Mouse (Mus musculus): ENCODE data around the gene Nsrp1.

Gene Nsrp1

DNA sequence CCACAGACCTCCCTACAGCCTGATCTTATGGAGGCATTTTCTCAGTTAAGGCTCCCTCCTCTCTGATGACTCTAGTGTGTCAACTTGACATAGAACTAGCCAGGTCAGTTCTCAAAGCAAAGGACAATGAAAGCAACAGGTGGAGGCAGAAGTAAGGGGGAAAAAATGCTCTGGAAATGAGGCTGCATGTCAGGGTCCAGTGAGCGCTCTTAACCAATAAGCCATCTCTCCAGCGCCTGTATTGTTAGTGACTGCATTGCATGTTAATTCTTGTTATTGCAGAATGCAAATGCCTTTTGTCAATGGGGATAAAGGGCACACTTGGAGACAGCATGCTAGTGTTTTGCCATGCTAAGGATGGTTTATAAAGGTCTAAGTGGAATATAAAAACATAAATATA lies 35.4 kb downstream of the Nsrp1 start:
- DNase-seq (ENCODE audit: low read depth, low spot score): no peak

DNA sequence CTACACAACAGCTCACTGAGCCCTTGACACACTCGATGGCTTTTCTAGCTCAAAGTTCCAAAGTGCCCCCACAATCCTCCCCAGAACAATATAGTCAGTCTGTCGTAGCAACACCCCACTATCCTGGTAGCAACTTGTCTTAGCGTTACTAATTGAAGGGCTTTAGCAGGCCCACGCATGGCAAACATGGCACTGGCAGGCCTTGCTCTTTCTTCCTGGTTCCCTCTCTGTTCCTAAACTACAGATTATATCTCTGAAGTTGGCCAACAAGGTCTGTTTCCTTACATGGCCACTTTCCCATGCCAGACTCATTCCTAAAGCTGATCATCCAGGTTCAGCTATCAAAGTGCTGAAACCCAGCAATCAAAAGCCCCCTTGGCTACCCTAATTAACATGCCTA lies 36.3 kb downstream of the Nsrp1 start:
- DNase-seq (ENCODE audit: low read depth, low spot score): no peak

DNA sequence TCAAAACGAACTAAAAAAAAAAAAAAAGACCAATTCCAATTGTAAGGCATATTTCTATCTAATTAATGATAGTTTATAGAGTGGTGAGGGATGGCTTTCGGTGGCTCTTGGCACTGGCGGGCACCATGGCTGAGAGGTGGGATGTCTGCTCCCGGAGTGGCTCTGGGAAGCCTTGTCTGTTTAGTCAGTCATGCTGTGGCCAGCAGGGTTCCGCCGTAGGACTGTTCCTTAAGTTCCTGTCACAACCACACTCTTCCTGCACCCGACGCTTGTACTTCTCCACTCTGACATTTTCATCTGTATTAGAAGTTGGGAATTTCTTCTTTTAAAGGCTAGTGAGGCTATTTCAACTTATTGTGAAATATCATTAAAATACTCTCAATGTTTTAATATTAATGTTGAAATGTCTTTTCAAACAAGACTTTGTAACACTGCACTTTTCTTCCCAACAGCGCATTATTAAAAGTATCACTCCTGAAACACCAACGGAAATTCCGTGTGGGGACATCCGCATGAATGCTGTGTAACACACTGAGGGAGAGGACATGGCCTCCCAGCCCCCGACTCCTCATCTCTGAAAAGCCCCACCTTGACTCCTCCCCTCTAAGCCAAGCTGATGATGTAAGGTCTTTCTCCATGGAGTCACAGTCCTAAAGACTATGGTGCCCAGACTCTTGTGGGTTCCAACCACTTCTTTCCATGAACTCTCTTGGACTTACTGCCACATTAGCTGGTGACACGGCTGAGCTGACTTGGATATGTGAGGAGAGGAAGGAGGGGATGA lies 46.9 kb downstream of the Nsrp1 start:
- no peak for DNase-seq (ENCODE audit: low read depth, low spot score)

DNA sequence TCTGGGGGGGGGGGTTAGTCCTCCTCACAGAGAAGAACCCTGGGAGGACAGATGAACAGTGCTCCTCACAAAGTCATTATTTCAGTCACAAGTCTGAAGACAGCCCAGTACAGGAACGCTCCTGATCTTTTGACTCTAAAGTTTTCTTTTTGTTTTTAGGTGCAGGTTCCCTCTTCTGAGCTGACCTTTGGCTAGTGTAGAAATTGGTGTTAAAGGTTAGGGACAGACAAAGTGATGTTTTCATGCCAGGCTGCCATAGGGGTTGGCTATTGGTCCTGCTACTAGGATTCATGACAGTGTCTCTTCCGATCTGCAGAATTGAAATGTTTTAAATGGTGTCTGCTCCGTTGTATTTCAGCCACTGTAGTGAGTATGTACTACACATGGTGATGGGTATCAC lies 50.1 kb downstream of the Nsrp1 start:
- DNase-seq (ENCODE audit: low read depth, low spot score): no peak

DNA sequence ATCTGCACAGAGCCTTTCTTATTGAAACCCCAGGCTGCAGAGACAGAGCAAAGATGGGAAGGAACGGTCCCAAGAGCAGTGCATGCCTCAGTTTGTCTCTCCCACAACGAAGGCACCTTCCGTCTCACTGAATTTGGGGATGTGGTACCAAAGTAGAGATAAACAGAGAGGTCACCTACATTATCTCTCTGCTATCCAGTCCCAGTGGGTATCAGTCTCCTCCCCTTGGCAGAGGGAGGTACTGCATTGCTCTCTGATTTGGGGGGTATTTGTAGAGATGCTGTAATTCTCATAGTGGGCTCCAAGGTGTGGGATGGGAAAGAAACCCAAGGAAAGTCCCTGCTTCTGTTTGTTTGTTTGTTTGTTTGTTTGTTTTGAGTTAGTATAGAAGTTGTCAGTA lies 51.7 kb downstream of the Nsrp1 start:
- DNase-seq (ENCODE audit: low read depth, low spot score): no peak

DNA sequence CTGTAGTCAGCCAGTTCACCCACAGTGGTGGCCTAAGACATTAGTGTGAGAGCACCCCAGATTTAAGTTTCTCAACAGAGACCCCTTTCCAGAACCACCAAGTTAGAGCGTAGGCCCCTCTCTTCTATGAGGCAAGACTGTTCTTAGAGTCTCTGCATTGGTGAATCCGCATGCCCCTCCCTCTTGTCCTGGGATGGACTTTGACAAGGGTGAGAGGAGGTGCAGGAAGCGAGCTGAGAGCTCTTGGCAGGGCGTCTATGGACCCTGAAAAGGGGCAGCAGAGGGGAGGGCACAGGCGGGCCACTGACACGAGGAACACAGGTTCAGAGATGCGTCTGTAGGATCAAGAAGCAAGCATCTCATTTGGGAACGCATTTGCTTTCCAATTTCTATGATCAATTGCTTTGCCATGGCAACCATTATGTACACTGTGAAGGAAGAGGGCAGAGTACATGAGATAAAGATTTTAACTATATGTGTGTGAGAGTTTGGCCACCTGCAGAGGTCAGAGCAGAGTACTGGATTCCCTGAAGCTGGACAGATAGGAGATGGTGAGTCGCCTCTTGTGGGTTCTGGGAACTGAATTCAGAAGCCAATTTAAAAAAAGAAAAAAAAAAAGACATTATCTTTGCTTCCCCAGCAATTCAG lies 56.4 kb downstream of the Nsrp1 start:
- no peak for DNase-seq (ENCODE audit: low read depth, low spot score)

DNA sequence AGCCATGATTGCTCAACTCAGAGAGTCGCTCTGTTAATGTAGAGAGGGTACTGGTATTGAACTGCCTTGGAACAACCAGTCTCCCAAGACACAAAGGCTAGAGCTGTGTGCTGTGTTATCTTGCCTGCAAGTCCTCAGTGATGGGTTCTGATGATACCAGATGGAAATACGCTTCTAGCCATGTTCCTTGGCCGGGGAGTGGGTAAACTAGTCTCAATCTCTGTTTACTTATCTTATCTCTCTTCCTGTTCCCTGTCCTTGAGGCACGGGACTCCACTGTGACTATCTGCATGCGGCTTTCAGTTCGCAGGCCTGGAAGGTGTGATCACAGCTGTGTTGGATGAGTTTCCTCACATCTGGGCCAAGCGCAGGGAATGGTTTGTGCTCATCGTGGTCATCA lies 58.7 kb downstream of the Nsrp1 start:
- DNase-seq (ENCODE audit: low read depth, low spot score): no peak

DNA sequence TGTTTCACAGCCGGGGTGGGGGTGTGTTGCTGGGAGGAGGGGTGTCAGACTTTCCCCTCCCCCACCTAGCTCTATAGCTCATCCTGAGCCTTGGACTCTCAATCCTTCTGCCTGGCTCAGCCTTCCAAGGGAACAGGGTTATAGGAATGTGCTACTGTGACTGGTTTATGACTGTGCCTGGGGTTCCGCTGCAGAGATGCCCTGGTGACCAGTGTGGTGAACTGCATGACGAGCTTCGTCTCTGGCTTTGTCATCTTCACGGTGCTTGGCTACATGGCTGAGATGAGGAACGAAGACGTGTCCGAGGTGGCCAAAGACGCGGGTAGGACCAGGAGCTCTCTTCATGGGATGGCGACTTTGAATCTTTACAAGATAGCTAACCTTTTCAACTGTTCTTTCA lies 60.2 kb downstream of the Nsrp1 start:
- no peak for DNase-seq (ENCODE audit: low read depth, low spot score)

DNA sequence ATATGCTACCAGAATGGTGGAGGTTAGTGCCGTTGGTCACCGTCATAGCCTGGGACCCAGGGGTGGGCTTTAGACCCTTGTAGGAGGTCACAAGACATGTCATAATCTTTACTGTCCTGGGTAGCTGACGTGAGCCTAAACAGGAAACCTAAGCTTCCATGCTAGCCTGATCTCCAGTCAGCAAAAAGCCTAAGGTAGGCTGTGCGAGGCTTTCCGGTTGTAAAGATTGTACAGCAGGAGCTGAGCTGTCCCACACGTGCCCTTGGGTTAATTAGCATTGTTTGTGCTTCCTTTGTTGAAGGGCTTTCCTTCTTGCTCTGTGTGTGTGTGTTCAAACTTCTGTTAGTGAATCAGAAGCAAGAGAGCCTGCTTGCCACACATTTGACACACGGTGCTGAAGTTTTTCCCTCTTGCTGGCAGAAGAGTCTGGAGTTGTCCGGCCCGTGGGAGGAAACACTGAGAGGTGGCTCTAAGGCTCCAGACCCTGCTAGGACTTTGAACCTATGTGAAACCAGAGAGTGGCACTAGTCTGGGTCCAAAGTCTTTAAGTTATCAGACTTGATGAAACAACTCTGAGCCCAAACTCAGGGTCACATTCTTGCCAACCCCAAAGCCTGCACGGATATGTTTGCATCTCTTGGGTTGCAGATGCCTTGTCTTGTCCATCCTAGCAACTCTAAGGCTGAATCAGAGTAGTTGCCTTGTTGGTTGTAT lies 67.3 kb downstream of the Nsrp1 start:
- DNase-seq (ENCODE audit: low read depth, low spot score): no peak

DNA sequence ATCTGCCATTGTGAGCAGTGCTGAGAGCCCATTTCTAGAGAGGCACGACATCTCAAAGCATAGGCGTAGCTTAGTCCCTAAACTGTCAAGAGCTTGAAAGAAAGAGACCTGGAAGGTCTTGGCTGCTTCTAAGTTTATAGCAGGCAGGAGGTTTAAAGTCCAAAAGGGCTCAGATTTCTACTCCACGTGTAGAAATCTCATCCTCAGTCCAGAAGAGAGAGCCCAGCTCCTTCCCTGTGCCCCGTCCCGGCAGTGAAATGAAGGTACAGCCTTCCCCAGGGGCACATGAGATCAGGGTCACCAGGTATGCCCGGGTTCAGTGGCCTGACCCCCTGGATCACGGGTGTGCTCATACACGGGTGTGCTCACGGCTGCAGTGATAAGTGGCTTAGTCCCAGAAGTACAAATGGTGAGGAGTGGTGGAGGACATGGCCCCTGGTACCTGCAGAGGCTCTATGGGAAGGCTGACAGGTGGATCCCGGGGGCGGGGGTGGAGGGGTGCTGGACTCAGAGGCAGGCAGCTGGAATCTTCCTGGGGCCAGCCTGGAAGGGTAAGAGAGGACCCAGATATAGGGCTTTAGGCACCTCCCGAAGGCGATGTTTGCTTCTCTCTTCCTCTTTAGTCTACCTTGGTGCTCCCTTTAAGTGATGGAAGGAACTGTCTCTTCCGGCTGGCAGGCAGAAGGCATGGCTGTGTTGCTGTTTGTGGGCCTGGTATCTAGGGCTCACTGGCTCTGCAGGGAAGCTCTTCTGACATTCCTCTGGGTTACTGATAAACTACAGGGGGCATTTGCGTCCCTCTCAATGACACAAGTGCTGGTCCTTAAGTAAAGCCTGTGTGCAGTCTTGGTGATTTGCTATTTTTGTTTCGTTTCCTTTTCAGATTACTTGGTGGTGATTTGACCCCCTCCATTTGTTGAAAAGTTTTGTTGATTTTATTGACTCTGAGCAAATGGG lies 68.9 kb downstream of the Nsrp1 start:
- DNase-seq (ENCODE audit: low read depth, low spot score): no peak

DNA sequence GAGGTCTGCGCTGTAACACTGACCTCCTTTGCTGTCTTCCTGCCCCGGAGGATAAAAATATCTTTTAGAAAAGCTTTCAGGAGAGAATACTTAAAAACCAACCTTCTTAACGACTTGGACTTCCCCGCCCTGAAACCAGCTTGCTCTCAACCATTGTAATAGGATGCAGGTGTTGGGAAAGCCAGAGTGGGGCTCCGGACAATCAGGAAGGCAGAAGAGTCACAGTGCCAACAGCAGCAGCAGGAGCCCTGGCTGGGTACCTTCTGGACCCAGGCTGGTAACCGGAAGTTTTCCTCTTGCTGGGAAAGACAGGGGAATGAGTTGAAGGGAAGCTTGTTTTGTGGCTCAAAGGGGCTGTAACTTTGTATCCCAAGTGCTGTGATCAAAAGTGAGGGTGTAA lies 71.6 kb downstream of the Nsrp1 start:
- DNase-seq (ENCODE audit: low read depth, low spot score): no peak

DNA sequence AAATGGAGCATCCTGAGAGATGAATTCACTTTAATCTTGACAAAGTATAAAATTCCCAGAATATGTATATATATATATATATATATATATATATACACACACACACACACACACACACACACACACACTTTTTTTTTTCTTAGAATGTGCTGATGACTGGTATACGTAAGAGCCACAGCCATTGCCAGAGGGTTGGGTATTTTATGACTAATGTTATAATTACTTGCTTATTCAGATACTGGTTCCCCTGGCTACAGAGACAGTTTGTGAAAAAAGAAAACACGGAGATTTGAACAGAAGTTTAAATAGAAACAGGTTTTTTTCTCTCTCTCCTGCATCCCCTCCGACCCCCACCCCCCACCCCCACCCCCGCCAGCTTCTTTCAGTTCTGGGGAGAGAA lies 72.4 kb downstream of the Nsrp1 start:
- no peak for DNase-seq (ENCODE audit: low read depth, low spot score)

DNA sequence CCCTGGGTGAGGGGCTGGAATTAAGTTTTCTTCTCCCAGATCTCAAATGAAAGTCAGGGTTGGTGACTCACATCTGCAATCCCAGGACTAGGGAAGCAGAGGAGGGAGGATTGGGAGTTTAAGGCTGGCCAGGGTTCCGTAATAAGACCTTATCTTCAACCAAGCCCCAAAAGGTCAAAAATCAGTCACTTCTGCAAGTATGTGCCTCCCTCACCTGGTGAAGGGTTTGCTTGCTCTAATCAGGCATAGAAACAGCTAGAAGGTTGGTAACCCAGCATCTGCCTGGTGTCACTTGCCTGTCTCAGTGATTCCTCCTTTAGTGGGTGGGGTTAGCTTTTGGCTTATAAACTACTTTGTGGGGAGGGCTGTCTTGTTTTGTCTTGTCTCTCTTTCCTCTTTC lies 75.9 kb downstream of the Nsrp1 start:
- DNase-seq (ENCODE audit: low read depth, low spot score): no peak

DNA sequence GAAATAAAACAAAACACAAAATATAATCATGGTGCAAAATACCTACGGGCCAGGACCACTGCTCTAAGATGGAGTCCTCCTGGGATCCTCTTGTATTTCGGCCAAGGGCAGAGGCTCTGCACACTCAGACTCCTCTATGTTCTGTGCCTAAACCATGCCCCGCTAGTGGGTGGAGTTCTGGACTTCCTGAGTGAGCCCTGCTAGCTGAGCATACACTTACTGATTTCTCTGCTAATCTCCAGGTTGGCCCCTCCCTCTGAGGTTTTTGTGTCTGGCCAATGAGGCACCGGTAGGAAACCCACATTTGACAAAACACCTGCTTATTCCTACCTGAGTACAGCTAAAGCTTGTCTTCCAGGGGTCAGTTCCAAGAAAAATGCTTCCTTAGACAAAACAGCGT lies 77.5 kb downstream of the Nsrp1 start:
- DNase-seq (ENCODE audit: low read depth, low spot score): no peak

DNA sequence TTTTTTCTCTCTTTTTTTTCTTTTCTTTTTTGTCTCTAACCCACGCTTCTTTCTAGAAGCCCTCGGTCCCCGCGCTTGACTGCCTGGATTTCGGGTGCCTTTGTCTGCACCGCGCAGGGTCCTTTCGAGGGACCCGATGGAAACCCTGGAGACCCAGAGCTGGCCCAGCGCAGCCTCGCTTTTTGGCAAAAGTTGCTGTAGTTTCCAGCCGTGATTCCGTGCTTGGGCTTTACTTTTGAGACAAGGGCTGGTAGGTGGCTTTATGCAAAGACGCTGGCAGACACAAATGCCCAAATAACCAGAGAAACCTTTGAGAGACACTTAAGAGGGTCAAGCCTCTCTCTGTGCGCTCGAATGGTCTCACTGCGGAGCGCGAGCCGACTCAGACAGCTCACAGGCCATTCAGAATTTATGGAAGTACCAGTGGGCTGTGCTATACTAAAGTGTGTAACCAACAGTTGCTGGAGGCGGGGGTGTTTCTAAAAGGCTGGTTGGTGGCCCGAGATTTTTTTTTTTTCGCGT lies 79.5 kb downstream of the Nsrp1 start:
- no peak for DNase-seq (ENCODE audit: low read depth, low spot score)

DNA sequence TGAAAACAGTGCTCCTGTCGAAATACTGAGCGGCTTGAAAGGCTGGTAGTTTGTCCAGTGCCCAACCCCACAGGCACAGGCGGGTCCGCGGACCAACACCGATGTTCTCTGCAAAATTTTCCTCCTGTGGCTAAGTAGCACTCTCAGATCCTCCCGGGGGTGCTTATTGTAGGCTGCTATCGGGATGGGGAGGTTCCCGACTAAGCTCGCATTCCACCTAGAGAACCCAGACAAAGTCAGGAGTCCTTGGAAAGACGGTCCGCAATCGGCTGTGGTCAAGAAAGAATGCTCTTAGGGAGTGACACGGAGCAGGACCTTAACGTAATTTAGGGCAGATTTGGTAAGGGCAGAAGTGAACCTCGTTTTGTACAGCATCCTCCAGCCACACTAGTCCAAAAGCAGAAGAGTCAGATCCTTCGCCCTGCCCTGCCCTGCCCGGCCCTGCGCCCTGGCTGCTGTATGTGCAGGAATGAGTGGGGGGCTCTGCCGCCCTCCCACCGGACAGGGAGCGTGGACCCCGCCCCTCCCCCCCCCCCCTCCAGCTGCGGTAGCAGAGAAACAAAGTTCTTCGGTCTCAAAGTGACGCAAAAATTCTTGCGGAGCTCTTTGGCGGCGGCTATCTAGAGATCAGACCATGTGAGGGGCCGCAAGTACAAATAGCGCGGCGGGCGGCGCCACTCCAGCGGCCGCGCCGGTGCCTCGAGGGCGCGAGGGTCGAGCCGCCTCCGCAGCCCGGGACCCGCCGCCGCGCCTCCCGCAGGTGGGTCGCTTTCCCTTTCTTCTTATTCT lies 80.1 kb downstream of the Nsrp1 start, which contains the start of gene Slc6a4:
Gene Slc6a4 (plus strand): TSS at position 688 of the 789 bp plus-strand sequence.
- DNase-seq (ENCODE audit: low read depth, low spot score): no peak

DNA sequence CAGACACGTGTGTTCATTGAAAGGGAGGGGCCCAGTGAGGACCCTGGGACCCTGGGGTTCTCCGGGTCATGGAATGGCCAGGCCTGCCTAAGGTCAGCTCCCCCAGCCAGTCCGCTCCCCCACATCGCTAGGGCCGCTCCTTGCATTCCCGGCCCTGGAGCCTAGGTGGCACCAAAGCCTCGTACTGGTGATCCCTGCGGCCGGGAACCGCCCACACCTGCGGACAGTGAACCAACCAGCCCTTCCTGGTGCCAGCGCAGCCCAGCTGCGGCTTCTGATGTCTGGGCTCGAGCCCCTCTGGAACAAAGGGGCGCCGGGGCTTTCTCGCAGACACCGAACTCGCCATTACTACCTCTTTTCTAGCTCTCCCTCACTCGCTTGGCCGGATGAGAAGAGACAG lies 80.9 kb downstream of the Nsrp1 start:
- no peak for DNase-seq (ENCODE audit: low read depth, low spot score)

DNA sequence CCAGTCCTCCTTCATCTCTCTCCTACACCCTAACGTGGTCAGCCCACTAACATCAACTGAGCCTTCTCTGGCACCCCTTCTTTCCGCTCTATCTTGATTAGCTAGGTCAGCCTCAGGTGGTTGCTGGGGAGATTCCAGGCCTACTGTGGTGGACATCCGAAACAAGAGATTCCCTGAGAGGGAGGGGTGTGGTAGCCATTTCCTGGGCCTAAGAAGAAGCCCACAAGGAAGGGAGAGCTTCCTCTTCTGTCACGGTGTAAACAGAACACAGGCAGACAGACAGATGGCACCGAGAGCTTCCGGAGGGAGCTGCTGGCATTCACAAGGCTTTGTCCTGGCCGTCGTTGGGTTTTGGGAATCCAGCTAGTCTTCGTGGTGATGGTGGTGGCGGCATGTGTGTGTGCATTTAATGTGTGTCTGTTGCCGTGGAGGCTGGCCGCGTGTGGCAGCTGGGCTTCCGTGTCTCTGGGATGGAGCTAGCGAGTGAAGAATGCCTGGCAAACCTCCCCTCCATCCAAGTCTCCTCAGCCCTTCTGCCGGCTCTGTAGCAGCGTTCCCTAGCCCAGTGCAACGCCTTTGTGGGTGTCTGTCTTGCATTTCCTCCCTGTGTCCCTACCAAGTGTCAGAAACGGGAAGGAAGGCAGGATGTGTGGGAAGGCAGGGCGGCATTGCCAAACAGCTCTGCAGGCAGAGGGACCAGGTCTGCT lies 82.1 kb downstream of the Nsrp1 start:
- no peak for DNase-seq (ENCODE audit: low read depth, low spot score)
